ENCODE assay signal across 16 mouse cellular contexts in the genomic region with DNA sequence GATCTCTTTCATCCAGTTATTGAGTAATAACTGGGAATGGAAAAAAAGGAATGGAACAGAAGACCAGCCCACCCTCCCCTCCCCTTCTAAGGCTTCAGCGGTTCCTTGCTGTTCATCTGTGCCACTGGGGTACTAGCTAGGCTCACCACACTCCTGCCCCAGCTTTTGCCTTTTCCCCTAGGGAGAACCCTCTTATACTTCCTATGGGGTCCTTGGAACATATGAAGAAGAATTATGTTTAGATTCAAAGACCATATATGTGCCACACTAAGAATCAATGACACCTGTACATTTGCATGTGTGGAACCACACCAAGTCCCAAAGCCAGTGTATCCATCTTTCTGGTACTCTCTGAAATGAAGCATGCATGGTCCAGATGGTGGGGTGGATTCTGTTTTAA.
DNase-seq lines count a peak whose midpoint lies in the region; ATAC-seq and TF ChIP-seq lines count a peak whose summit lies in the region.
"Had no signal": no experiment of that assay in that cellular context is flagged by ENCODE, and none has a peak within 500 bp of the region (broad histone marks: within the 10 kb centered on the region; RNA-seq: fewer than 3 reads in every experiment).

No protein-coding gene starts in this region.

- no peak for ATAC-seq in midbrain, embryonic 11.5 days (ENCODE audit: low FRiP score)
- ATAC-seq: activated CD4-positive, CD25-positive, alpha-beta regulatory T cell, adult 4 months; CD4-positive, CD25-positive, alpha-beta regulatory T cell, adult 4 months; Patski had no signal

- no peak for DNase-seq in gastrocnemius, adult 2 months
- DNase-seq in gastrocnemius, adult 18-20 months (ENCODE audit: low spot score) = no peak
- DNase-seq in heart, adult 11 months = peak; percentile 84
- no peak for DNase-seq in heart, postnatal 4 days
- DNase-seq in midbrain, embryonic 11.5 days (ENCODE audit: low spot score, missing footprints) = peak; percentile 67
- DNase-seq in midbrain, embryonic 10.5 days (ENCODE audit: low spot score) = no peak
- DNase-seq: adrenal gland, postnatal 14 days; adrenal gland, postnatal 25 days; B cell, adult 2 months; cerebellum, adult 11 months; cerebellum, adult 11-12 months; cerebellum, adult 18-20 months had no signal

- peak overlapping the region; percentile 53 for H3K27ac ChIP-seq in gastrocnemius, adult 2 months
- no peak overlapping the region for H3K27ac ChIP-seq in midbrain, embryonic 11.5 days (ENCODE audit: low read depth, low read length)
- no peak overlapping the region for H3K27ac ChIP-seq in midbrain, embryonic 10.5 days (replicated peaks)

- TF ChIP-seq CTCF in gastrocnemius, adult 2 months (IDR thresholded peaks at IDR 0.05) = no peak

- no peaks in the 10 kb centered on the region for H3K27me3 ChIP-seq in midbrain, embryonic 11.5 days (ENCODE audit: control insufficient read depth, insufficient read depth, low read length)
- no peaks in the 10 kb centered on the region for H3K27me3 ChIP-seq in midbrain, embryonic 10.5 days (ENCODE audit: low read depth, poor library complexity, severe bottlenecking)

- intact Hi-C loops in gastrocnemius, adult 2 months (cut with DNase I) = no loop called here

- H3K9ac ChIP-seq in midbrain, embryonic 11.5 days (ENCODE audit: low read length) = no peak overlapping the region

- H3K4me3 ChIP-seq in gastrocnemius, adult 2 months = no peak overlapping the region
- no peak overlapping the region for H3K4me3 ChIP-seq in midbrain, embryonic 11.5 days (ENCODE audit: low read depth, low read length)
- H3K4me3 ChIP-seq in midbrain, embryonic 10.5 days = no peak overlapping the region

- no peaks in the 10 kb centered on the region; the same call in 1 of the 2 replicates for H3K9me3 ChIP-seq in midbrain, embryonic 11.5 days (ENCODE audit: control insufficient read depth, low read length)
- peaks cover 3% of the 10 kb centered on the region; the same call in 1 of the 2 replicates for H3K9me3 ChIP-seq in midbrain, embryonic 10.5 days (replicated peaks)
- H3K9me3 ChIP-seq: G1E had no signal

- H3K36me3 ChIP-seq in midbrain, embryonic 11.5 days (ENCODE audit: control insufficient read depth, insufficient read depth, low read length) = no peaks in the 10 kb centered on the region
- H3K36me3 ChIP-seq in midbrain, embryonic 10.5 days = no peaks in the 10 kb centered on the region
- H3K36me3 ChIP-seq: G1E had no signal

- 100% methylated on average over 1 of the region's 1 CpGs for WGBS in midbrain, embryonic 11.5 days
- 90% methylated on average over 1 of the region's 1 CpGs for WGBS in midbrain, embryonic 10.5 days

- H3K4me2 ChIP-seq in midbrain, embryonic 11.5 days = no peak overlapping the region

- H3K4me1 ChIP-seq in midbrain, embryonic 11.5 days (ENCODE audit: control insufficient read depth, insufficient read depth, low read length) = no peaks in the 10 kb centered on the region; the same call in 1 of the 2 replicates
- peaks cover 7% of the 10 kb centered on the region for H3K4me1 ChIP-seq in midbrain, embryonic 10.5 days

Comparison
In these comparisons a context has a peak if more than half of its experiments do, and no peak if none do; other contexts are left out.
1. DNase-seq: peak in heart, adult 11 months (single experiment) and midbrain, embryonic 11.5 days (single experiment); none in gastrocnemius, adult 2 months (single experiment), gastrocnemius, adult 18-20 months (single experiment), heart, postnatal 4 days (single experiment) and midbrain, embryonic 10.5 days (single experiment).